In genomic region chr8:8656578-8657441, GRCm38 (mm10) we compare ENCODE assay signal across 8 mouse cellular contexts. TPM values are rescaled to one million over a fixed set of nuclear protein-coding genes. Genes with fewer than 3 reads are reported as not detected.
DNase-seq lines count a peak whose midpoint lies in the region; ATAC-seq lines count a peak whose summit lies in the region.

No protein-coding gene starts in this region.

- H3K27ac ChIP-seq in heart, embryonic 10.5 days: peak overlapping the region; percentile 56; the same call in 1 of the 2 replicates
- H3K27ac ChIP-seq in heart, embryonic 16.5 days (ENCODE audit: low read length): 0 out of 2 replicates have a peak overlapping the region, but pooled peaks have one; percentile 7
- H3K27ac ChIP-seq in midbrain, embryonic 13.5 days: peak overlapping the region; percentile 68

- H3K4me3 ChIP-seq in heart, embryonic 10.5 days: peak overlapping the region; percentile 81
- H3K4me3 ChIP-seq in heart, embryonic 16.5 days (ENCODE audit: low read length): peak overlapping the region; percentile 82
- H3K4me3 ChIP-seq in midbrain, embryonic 13.5 days (replicated peaks): peak overlapping the region; percentile 92

- intact Hi-C loops in heart, postnatal 36 days (cut with DNase I): loop anchor here (2.0 to 10.0 kb wide), 2 partner anchors 34 to 172 kb away; no protein-coding TSS in a partner anchor

- no peaks in the 10 kb centered on the region for H3K27me3 ChIP-seq in heart, embryonic 10.5 days (ENCODE audit: insufficient read depth, poor library complexity, severe bottlenecking)
- no peaks in the 10 kb centered on the region for H3K27me3 ChIP-seq in heart, embryonic 16.5 days (ENCODE audit: control insufficient read depth, insufficient read depth, low read length)
- H3K27me3 ChIP-seq in midbrain, embryonic 13.5 days: peaks cover 29% of the 10 kb centered on the region

- H3K36me3 ChIP-seq in heart, embryonic 10.5 days: no peaks in the 10 kb centered on the region
- H3K36me3 ChIP-seq in heart, embryonic 16.5 days (ENCODE audit: control insufficient read depth, insufficient read depth): no peaks in the 10 kb centered on the region
- H3K36me3 ChIP-seq in midbrain, embryonic 13.5 days: no peaks in the 10 kb centered on the region

- ATAC-seq in heart, embryonic 16.5 days (replicated peaks; ENCODE audit: extremely low read depth, insufficient read depth, low FRiP score): no peak
- ATAC-seq in midbrain, embryonic 13.5 days: no peak

- WGBS in heart, embryonic 10.5 days: 8% methylated on average over 14 of the region's 14 CpGs
- WGBS in heart, embryonic 16.5 days: 21% methylated on average over 14 of the region's 14 CpGs
- 2% methylated on average over 14 of the region's 14 CpGs for WGBS in midbrain, embryonic 13.5 days

- no peaks in the 10 kb centered on the region for H3K9me3 ChIP-seq in heart, embryonic 10.5 days
- no peaks in the 10 kb centered on the region for H3K9me3 ChIP-seq in heart, embryonic 16.5 days (replicated peaks; ENCODE audit: control insufficient read depth, low read length)
- H3K9me3 ChIP-seq in midbrain, embryonic 13.5 days: no peaks in the 10 kb centered on the region

- H3K4me2 ChIP-seq in heart, embryonic 16.5 days (ENCODE audit: low read depth, low read length): peak overlapping the region; percentile 65
- peak overlapping the region; percentile 79 for H3K4me2 ChIP-seq in midbrain, embryonic 13.5 days (replicated peaks)

- DNase-seq in heart, embryonic 10.5 days (ENCODE audit: low spot score): no peak
- no peak for DNase-seq in heart, postnatal 36 days
- peak; percentile 65 for DNase-seq in brain, adult 2 months (ENCODE audit: low read depth, low spot score)
- no peak for DNase-seq in layer of hippocampus, adult 9-10 months (ENCODE audit: low spot score)
- no peak for DNase-seq in gastrocnemius, adult 18-20 months (ENCODE audit: low spot score)
- DNase-seq in adrenal gland, adult 18-20 months (ENCODE audit: low spot score in 2 of 2): no peak

- peaks cover 49% of the 10 kb centered on the region for H3K4me1 ChIP-seq in heart, embryonic 10.5 days
- H3K4me1 ChIP-seq in heart, embryonic 16.5 days (ENCODE audit: control insufficient read depth, insufficient read depth, low read length): peaks cover 35% of the 10 kb centered on the region
- peaks cover 66% of the 10 kb centered on the region for H3K4me1 ChIP-seq in midbrain, embryonic 13.5 days (replicated peaks)

- peak overlapping the region; percentile 71 for H3K9ac ChIP-seq in heart, embryonic 16.5 days (ENCODE audit: low read length)
- H3K9ac ChIP-seq in midbrain, embryonic 13.5 days (replicated peaks): peak overlapping the region; percentile 56

RNA-seq across cellular contexts. Expression of gene Efnb2, which starts 4.2 kb away (rescaled TPM):
- polyA plus RNA-seq in heart, embryonic 10.5 days (2016; fragmentation: Nextera tagmentation; extraction: Ambion mirVana): 15.9 and 24.4 TPM in 2 replicates
- 10 to 100 TPM; 20.4 to 24.5 TPM for total RNA-seq in heart, postnatal 36 days (2021)
- polyA plus RNA-seq in heart, embryonic 16.5 days (2015; fragmentation: Nextera tagmentation; extraction: Ambion mirVana): 8.4 and 10.5 TPM in 2 replicates
- 12.7 and 16.2 TPM in 2 replicates for polyA plus RNA-seq in midbrain, embryonic 13.5 days (2015; fragmentation: Nextera tagmentation; extraction: Ambion mirVana)
- 1 to 10 TPM; 3.0 to 6.7 TPM for total RNA-seq in gastrocnemius, adult 18-20 months (2021)
- total RNA-seq in adrenal gland, adult 18-20 months (2021): 10 to 100 TPM; 14.0 to 24.0 TPM

RNA-seq across cellular contexts. Expression of gene Arglu1, which starts 33.5 kb away (rescaled TPM):
- polyA plus RNA-seq in heart, embryonic 10.5 days (2016; fragmentation: Nextera tagmentation; extraction: Ambion mirVana): 93.7 and 112 TPM in 2 replicates
- 10 to 100 TPM; 25.7 to 33.1 TPM for total RNA-seq in heart, postnatal 36 days (2021)
- polyA plus RNA-seq in heart, embryonic 16.5 days (2015; fragmentation: Nextera tagmentation; extraction: Ambion mirVana): 60.9 and 76.7 TPM in 2 replicates
- polyA plus RNA-seq in midbrain, embryonic 13.5 days (2015; fragmentation: Nextera tagmentation; extraction: Ambion mirVana): 191 and 193 TPM in 2 replicates
- 10 to 100 TPM; 38.7 to 42.4 TPM for total RNA-seq in gastrocnemius, adult 18-20 months (2021)
- 10 to 100 TPM; 51.6 to 70.9 TPM for total RNA-seq in adrenal gland, adult 18-20 months (2021)

Comparison
In these comparisons a context has a peak if more than half of its experiments do, and no peak if none do; other contexts are left out.
1. H3K27ac ChIP-seq: peak in every context shown above with its lines; median percentile 68 in midbrain, embryonic 13.5 days; 56 in heart, embryonic 10.5 days; 7 in heart, embryonic 16.5 days.